Mouse (Mus musculus) lung, postnatal 10 days (tissue): ENCODE measurements at regions not wholly inside any gene's neighbourhood (a gene's known extent, or its start where the extent isn't known, plus 50 kb on each side); places are given as distances from the start of the nearest gene placed in this dataset.

ENCODE experiments used
- DNase-seq: peaks from one replicate; pipeline ENCODE4 v3.0.0; 2021

DNA sequence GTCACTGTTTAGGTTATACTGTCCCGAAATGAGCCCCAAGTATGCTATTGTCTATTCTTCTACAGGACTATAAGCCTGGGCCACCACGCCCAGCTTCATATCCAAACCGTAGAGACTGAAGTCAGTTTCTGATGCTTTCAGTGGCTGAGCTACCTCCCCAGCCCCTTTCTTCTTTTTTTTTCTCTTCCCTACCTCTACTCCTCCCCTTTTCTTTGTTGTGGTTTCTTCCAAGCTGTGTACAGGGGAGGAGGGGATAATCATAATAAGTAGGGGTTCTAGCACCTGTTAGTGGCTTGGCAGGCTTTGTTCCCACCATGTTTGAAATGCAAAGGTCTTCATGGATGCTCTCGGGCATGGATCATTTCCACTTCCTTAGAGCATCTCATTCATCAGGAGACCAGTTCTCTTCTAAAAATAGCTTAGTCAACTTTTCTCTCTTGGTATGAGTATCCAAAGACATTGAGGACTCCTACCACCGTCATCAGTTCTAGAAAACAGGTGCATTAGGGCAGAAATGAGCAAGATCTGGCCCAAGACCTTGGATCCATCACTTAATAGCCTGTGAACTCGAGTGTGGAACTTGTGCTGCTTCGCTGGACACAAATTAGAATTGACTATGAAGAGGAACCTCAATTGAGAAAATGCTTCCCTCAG, 1383.5 kb downstream of the Gsdmc2 start:
- DNase-seq, result no peak

- no peak for DNase-seq
Measured at GRCm38 (mm10) chr15:62460724-62461123, 1384.3 kb downstream of the Gsdmc2 start.

DNA sequence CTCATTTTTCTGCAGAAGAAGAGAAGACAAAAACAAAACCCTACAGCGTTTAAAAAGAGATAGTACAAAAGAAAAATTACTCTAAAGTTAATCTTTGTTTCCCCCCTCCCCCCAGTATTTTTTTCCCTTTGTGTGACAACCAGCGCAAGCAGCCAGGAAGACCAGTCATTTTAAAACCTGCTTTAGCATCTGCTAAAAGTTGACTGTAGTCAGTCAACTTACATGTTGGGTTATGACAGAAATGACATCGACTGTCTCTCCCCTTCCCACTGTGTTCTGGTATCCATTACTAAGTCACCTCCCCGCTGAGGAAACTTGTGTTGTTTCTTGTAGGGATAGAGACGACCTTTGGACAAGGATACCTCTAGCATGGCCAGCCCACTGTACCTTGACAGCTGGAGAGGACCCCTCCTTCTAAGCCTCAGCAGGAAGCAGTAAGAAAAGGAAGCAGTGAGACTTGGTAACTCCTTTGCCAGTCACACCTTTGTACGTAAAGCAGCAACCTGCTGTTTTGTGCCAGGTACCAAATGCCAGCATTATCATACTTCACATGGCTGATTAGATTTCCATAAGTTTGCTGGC, 1384.9 kb downstream of the Gsdmc2 start:
- no peak for DNase-seq

- DNase-seq, result no peak
Measured at GRCm38 (mm10) chr15:62457990-62458389, 1387.0 kb downstream of the Gsdmc2 start.

GRCm38 (mm10) chr15:62457051-62457664, 1387.8 kb downstream of the Gsdmc2 start:
- DNase-seq, result no peak

DNA sequence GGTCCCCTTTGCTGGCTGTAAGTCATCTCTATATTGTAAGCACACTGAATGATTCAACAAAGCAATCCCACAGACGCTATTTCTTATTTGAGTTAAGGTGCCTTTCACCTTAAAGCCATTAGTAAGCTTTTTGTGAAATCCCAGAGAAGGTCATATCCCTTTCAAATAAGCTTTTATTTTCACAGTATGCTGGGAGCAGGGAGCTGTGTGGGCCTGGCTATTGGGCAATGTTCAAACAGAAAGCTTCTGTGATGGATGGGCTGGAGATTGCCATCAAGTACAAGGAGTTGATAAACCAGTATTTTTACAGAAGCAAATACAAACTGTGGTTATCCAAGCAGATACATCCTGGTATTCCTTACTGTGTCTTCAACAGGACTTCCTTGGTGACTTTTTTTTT, 1389.0 kb downstream of the Gsdmc2 start:
- no peak for DNase-seq

GRCm38 (mm10) chr15:62448116-62448515, 1396.9 kb downstream of the Gsdmc2 start:
- no peak for DNase-seq

GRCm38 (mm10) chr15:62439211-62439610, 1405.8 kb downstream of the Gsdmc2 start:
- DNase-seq, result no peak

- DNase-seq, result no peak
Measured at GRCm38 (mm10) chr15:62436631-62437030, 1408.3 kb downstream of the Gsdmc2 start.

DNA sequence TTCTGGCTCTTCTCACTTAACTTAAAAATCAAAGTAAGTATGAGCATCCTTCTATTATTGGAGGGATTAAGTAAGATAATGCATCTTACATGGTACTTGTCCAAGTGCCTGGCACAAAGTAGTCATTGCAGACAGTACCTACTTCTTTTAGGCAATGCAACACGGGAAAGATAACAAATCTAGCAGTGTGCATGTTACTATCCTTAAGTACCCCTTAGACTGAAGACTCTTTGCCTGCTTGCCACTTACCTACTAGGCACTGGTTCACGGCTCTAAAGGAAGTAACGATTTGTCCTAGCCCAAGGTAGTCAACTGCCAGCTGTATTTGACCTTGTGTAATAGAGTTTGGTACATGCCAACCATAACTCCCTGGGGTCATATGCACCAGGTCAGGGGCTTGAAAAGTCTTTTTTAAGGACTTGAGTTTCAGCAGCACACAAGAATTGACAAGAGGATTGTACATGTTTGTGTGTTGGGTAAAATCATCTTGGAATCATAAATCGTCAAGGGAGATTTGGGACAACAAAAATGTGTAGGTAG, 1409.8 kb downstream of the Gsdmc2 start:
- DNase-seq, result no peak

DNA sequence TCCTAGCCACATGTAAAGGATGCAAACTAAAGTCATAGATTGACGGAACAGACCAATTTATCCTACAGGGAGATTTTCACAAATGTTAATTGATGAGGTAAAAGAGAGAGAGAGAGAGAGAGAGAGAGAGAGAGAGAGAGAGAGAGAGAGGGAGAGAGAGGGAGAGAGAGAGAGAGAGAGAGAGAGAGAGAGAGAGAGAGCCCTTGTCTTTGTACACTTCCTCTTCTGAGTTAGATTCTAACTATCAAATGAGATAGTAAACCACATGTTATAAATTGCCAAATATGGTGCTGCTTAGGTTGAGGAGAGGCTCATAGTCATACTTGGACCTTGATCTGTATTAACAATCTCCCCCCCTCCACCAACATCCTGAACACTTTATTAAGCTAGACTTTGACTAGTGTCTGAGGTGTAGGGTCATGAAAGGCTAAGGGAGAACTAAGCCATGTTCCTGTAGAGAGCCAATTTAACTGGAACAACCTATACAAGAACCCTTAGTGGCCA, 1412.2 kb downstream of the Gsdmc2 start:
- DNase-seq, result no peak

DNA sequence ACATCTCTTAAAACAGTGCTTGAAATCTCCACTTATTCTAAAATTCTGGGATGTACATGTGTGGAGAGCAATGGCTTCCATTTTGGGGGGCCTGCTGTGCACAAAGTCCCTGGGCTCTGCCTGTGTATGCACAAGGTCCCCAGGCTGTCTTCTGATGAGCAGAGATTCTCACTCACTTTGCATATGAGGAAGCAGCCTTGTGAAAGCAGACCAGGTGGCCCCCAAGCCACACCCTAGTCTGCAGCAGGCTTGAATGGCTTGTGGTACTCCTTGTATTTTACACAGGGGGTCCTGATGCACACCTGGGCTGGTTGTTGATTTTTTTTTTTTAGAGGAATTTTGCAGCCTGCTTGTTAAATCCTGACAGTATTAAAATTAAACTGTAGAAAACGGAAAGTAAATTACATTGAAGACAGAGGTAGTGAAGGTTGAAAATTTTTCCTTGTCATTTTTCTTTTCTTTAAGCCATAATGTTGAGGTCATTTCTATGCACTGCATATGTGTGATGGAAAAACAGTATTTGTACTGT, 1413.8 kb downstream of the Gsdmc2 start:
- no peak for DNase-seq

GRCm38 (mm10) chr15:62422995-62423394, 1422.0 kb downstream of the Gsdmc2 start:
- no peak for DNase-seq

- DNase-seq, result no peak
Measured at GRCm38 (mm10) chr15:62421073-62421851, 1423.7 kb downstream of the Gsdmc2 start.

DNA sequence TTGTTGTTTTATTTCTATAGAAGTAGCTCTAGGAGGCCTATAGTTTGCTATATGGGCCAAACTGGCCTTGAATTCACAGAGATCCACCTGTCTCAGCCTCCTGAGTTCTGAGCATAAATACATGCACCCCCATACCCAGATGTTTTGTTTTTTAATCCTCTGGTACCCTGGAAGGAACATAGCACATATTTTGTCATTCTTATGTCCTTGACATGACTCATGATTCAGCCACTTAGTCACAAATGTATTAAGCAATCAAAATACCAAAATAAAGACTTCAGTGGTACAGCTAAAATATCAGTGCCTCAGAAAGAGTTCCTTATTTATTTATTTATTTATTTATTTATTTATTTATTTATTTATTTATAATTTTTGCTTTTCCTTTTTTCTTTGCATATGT, 1428.3 kb downstream of the Gsdmc2 start:
- DNase-seq, result no peak

- DNase-seq, result no peak
Measured at GRCm38 (mm10) chr15:62413694-62414093, 1431.3 kb downstream of the Gsdmc2 start.

DNA sequence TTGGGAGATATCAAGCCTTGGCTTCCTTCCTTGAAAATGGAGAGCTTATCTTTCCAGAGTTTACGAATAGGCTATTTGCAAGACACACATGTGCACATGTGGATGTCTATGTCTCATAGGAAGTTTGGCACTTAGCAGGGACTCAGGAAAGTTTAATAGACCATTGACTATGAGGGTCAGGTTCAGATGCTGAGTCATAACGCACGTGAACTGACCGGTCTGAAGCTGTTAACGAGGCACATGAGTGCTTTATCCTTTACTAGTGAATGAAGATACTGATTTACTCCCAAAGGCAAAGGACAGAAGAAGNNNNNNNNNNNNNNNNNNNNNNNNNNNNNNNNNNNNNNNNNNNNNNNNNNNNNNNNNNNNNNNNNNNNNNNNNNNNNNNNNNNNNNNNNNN, 1442.8 kb downstream of the Gsdmc2 start:
- DNase-seq, result no peak

- DNase-seq, result no peak
Measured at GRCm38 (mm10) chr15:62400984-62401609, 1443.9 kb downstream of the Gsdmc2 start.

DNA sequence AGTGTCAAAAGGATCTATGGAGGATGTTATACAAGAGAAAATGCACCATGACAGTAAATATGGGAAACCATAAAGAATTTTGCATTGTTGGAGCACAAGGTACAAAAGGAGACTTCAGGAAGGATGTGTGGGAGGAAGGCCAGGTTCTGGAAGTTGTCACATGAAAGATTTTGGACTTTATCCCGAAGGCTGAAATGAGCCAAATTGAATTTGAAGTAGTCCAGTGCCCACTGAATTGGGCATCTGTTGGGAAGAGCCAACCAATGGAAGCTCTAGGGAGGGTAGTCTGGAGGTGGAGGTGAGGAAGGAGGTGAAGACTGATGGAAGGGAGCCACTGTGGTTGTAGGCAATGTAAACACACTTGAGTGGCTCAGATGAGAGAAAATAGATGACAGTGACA, 1445.6 kb downstream of the Gsdmc2 start:
- DNase-seq, result no peak

DNA sequence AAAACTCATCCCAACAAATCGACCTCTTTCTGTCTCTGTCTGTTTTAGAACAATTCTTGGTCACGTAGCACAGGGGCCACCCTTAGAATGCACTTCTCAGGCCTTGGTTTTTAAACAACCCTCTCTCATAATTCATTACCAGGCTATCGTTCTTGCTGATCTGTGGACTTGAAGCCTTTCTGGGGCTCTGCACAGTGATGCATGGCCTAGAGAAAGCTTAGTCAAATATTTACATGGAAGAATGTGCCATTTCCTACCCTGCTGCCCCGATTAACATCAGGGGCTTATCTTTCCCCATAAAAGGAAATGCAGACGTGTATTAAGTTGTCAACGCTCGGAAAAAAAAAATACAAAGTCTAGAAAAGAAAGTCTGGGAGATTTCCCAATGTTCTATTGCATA, 1448.0 kb downstream of the Gsdmc2 start:
- DNase-seq, result no peak

DNA sequence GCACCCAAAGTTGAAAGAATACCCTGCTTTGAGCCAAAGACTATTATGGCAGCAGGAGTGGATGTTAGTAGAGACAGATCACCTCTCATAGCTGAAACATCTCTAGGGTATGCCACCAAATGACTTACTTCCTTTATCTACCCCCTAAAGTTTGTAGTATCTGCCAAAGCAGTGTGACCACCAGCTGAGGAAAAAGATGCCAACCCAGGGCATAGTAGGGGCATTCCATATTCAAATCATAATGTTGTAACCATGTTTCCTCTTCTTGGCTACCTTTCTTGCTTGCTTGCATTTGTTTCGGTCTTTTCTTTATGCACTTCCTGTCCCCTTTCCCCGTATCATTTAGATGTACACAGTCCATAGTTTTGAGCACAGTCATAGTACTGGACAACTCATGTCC, 1449.6 kb downstream of the Gsdmc2 start:
- DNase-seq, result no peak

- no peak for DNase-seq
Measured at GRCm38 (mm10) chr15:62393416-62393815, 1451.6 kb downstream of the Gsdmc2 start.

GRCm38 (mm10) chr15:62392839-62393238, 1452.1 kb downstream of the Gsdmc2 start:
- no peak for DNase-seq
